19 mouse cellular contexts compared by ENCODE assay signal in the genomic region with DNA sequence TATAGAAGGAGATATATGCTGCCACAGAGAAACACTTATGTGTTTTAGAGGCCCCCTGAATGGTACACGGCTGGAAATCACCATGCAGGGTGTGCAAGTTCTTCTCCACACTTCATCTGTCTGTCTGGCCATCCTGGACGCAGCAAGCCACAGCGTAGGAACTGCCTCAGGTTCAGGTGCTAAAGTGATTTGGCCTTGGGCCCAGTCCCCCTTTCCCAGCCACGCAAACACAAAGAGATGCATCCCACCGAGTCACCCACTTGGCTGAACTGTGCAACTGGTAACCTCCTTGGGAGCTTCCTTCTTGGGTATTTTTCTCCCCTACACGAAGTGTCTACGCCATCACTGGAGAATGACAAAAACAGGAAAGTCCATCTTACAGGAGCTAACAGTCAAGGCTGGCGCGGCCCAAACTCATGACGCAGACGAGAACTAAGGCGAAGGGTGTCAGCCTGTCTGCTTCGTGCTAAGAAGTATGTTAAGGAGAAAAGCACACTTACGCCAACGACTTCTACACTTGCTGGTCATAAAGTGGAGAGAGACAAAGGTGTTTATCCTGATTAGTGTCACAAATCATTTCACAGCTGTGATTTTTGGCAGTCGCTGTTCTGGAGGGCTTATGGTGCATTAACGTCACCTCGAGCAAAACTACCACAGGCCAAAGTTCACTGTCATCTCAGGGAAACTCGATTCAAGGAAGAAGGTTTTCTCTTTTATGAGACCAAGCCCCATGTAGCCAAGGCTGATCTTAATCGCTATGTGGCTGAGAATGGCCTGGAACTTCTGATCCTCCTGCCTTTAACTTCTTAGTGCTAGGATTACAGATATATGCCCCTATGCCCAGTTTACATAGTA. TPM values are rescaled to one million over a fixed set of nuclear protein-coding genes. Genes with fewer than 3 reads are reported as not detected.
DNase-seq lines count a peak whose midpoint lies in the region; ATAC-seq and TF ChIP-seq lines count a peak whose summit lies in the region.
"Had no signal": no experiment of that assay in that cellular context is flagged by ENCODE, and none has a peak within 500 bp of the region (broad histone marks: within the 10 kb centered on the region; RNA-seq: fewer than 3 reads in every experiment).

No protein-coding gene starts in this region.

- no peaks in the 10 kb centered on the region for H3K4me1 ChIP-seq in limb, embryonic 13.5 days
- H3K4me1 ChIP-seq in limb, embryonic 10.5 days = no peaks in the 10 kb centered on the region
- H3K4me1 ChIP-seq in intestine, postnatal 0 days (replicated peaks; ENCODE audit: control insufficient read depth, insufficient read depth, low read length) = no peaks in the 10 kb centered on the region; the same call in 1 of the 2 replicates
- H3K4me1 ChIP-seq: embryonic facial prominence, embryonic 15.5 days; forebrain, embryonic 10.5 days; hindbrain, embryonic 10.5 days; liver, embryonic 13.5 days had no signal

- H3K27ac ChIP-seq in limb, embryonic 13.5 days = no peak overlapping the region
- no peak overlapping the region for H3K27ac ChIP-seq in limb, embryonic 10.5 days
- H3K27ac ChIP-seq in intestine, postnatal 0 days (ENCODE audit: low read depth, low read length) = no peak overlapping the region
- H3K27ac ChIP-seq: embryonic facial prominence, embryonic 15.5 days; forebrain, embryonic 10.5 days; hindbrain, embryonic 10.5 days; liver, embryonic 13.5 days; stomach, postnatal 0 days had no signal

- H3K4me2 ChIP-seq in limb, embryonic 13.5 days (replicated peaks) = no peak overlapping the region
- no peak overlapping the region for H3K4me2 ChIP-seq in intestine, postnatal 0 days (replicated peaks; ENCODE audit: low read depth)
- H3K4me2 ChIP-seq: embryonic facial prominence, embryonic 15.5 days; liver, embryonic 13.5 days; lung, embryonic 14.5 days; midbrain, embryonic 11.5 days had no signal

- H3K36me3 ChIP-seq in limb, embryonic 13.5 days = no peaks in the 10 kb centered on the region
- H3K36me3 ChIP-seq in limb, embryonic 10.5 days = no peaks in the 10 kb centered on the region
- H3K36me3 ChIP-seq in intestine, postnatal 0 days (ENCODE audit: control insufficient read depth, insufficient read depth) = no peaks in the 10 kb centered on the region
- H3K36me3 ChIP-seq: embryonic facial prominence, embryonic 15.5 days; forebrain, embryonic 10.5 days; hindbrain, embryonic 10.5 days; liver, embryonic 13.5 days had no signal

- H3K9ac ChIP-seq in limb, embryonic 13.5 days = no peak overlapping the region
- H3K9ac ChIP-seq in intestine, postnatal 0 days (ENCODE audit: low read depth, low read length) = no peak overlapping the region
- H3K9ac ChIP-seq: embryonic facial prominence, embryonic 15.5 days; liver, embryonic 13.5 days; lung, embryonic 14.5 days had no signal

- intact Hi-C loops in heart, postnatal 10 days (cut with DNase I) = loop anchor here (2.0 kb wide), 1 partner anchor 30 kb away; a partner anchor contains a TSS

- H3K4me3 ChIP-seq in limb, embryonic 13.5 days = no peak overlapping the region
- H3K4me3 ChIP-seq in limb, embryonic 10.5 days = no peak overlapping the region
- no peak overlapping the region for H3K4me3 ChIP-seq in intestine, postnatal 0 days (ENCODE audit: low read depth, low read length)
- H3K4me3 ChIP-seq: embryonic facial prominence, embryonic 15.5 days; forebrain, embryonic 10.5 days; hindbrain, embryonic 10.5 days; liver, embryonic 13.5 days had no signal

- no peak for DNase-seq in limb, embryonic 10.5 days (ENCODE audit: low spot score)
- DNase-seq in heart, postnatal 10 days = peak; percentile 52 to 66
- DNase-seq in ovary, adult 18-20 months (ENCODE audit: low spot score) = no peak
- no peak for DNase-seq in frontal cortex, postnatal 10 days (ENCODE audit: low spot score in 2 of 2)
- no peak for DNase-seq in Muller cell, postnatal 12 days (ENCODE audit: inconsistent ontology term)
- DNase-seq: adrenal gland, adult 8-10 months; cerebellum, postnatal 25 days; kidney, adult 8-10 months; kidney, postnatal 25 days; liver, embryonic 13.5 days; lung, embryonic 14.5 days; retina, postnatal 1 day had no signal

- no peaks in the 10 kb centered on the region for H3K9me3 ChIP-seq in limb, embryonic 13.5 days
- no peaks in the 10 kb centered on the region for H3K9me3 ChIP-seq in limb, embryonic 10.5 days (replicated peaks)
- H3K9me3 ChIP-seq in intestine, postnatal 0 days (ENCODE audit: control insufficient read depth) = no peaks in the 10 kb centered on the region
- H3K9me3 ChIP-seq: embryonic facial prominence, embryonic 15.5 days; forebrain, embryonic 10.5 days; hindbrain, embryonic 10.5 days; liver, embryonic 13.5 days had no signal

- no peaks in the 10 kb centered on the region for H3K27me3 ChIP-seq in limb, embryonic 13.5 days
- no peaks in the 10 kb centered on the region for H3K27me3 ChIP-seq in limb, embryonic 10.5 days (ENCODE audit: low read depth, poor library complexity, severe bottlenecking)
- no peaks in the 10 kb centered on the region for H3K27me3 ChIP-seq in intestine, postnatal 0 days (replicated peaks; ENCODE audit: control insufficient read depth, insufficient read depth, low read length)
- H3K27me3 ChIP-seq: embryonic facial prominence, embryonic 15.5 days; liver, embryonic 13.5 days had no signal

- WGBS in limb, embryonic 13.5 days = 58% methylated on average over 20 of the region's 20 CpGs
- 82% methylated on average over 20 of the region's 20 CpGs for WGBS in limb, embryonic 10.5 days
- WGBS in intestine, postnatal 0 days = 58% methylated on average over 20 of the region's 20 CpGs

- peak; percentile 44; the same call in 1 of the 2 replicates for ATAC-seq in limb, embryonic 13.5 days (ENCODE audit: low FRiP score, low read depth)
- peak; percentile 61 for ATAC-seq in intestine, postnatal 0 days

- TF ChIP-seq CTCF in intestine, postnatal 0 days (IDR thresholded peaks at IDR 0.05; ENCODE audit: low read depth) = no peak

RNA-seq across cellular contexts. Expression of a gene that starts 30.2 kb away (rescaled TPM):
- 22.4 and 27.0 TPM in 2 replicates for polyA plus RNA-seq in limb, embryonic 13.5 days (2015; fragmentation: Nextera tagmentation; extraction: Ambion mirVana)
- 18.7 and 21.4 TPM in 2 replicates for polyA plus RNA-seq in limb, embryonic 10.5 days (2016; fragmentation: Nextera tagmentation; extraction: Ambion mirVana)
- total RNA-seq in heart, postnatal 10 days (2021) = 10 to 100 TPM; 79.8 to 90.1 TPM
- polyA plus RNA-seq in intestine, postnatal 0 days (2015; fragmentation: Nextera tagmentation; extraction: Ambion mirVana) = 23.1 and 25.3 TPM in 2 replicates

Comparison
In these comparisons a context has a peak if more than half of its experiments do, and no peak if none do; other contexts are left out.
1. DNase-seq: peak in heart, postnatal 10 days (2 of 2); none in limb, embryonic 10.5 days (single experiment), ovary, adult 18-20 months (single experiment), frontal cortex, postnatal 10 days (0 of 2) and Muller cell, postnatal 12 days (single experiment).